Mouse (Mus musculus): ENCODE data around the gene Zfp968. TPM values are rescaled to one million over a fixed set of nuclear protein-coding genes. Genes with fewer than 3 reads are reported as not detected.
"Not testable (repeated sequence)": the region's sequence is repeated elsewhere in the genome, so short reads cannot be mapped to it uniquely, and the experiment has no call there.

Zfp968 gene
- polyA plus RNA-seq (2016; fragmentation: Nextera tagmentation; extraction: Ambion mirVana), result 7.2 and 8.2 TPM in 2 replicates

- ATAC-seq (ENCODE audit: insufficient number of reproducible peaks, low FRiP score); H3K27ac ChIP-seq (ENCODE audit: poor library complexity, severe bottlenecking); H3K9me3 ChIP-seq (replicated peaks); H3K9ac ChIP-seq; H3K36me3 ChIP-seq; H3K4me1 ChIP-seq (replicated peaks); H3K4me2 ChIP-seq; H3K4me3 ChIP-seq; H3K27me3 ChIP-seq (replicated peaks): not testable (repeated sequence)
- WGBS, result no CpG with 5 or more reads among the region's 6 CpGs
Measured at GRCm38 (mm10) chr2:175372136-175372535, at the start of gene Zfp968. Gene Zfp968 (plus strand): TSS chr2:175372436.

- not testable (repeated sequence) for ATAC-seq (ENCODE audit: insufficient number of reproducible peaks, low FRiP score); H3K27ac ChIP-seq (ENCODE audit: poor library complexity, severe bottlenecking); H3K4me1 ChIP-seq (replicated peaks); H3K36me3 ChIP-seq; H3K9ac ChIP-seq; H3K9me3 ChIP-seq (replicated peaks); H3K4me3 ChIP-seq; H3K4me2 ChIP-seq; H3K27me3 ChIP-seq (replicated peaks)
- no CpG with 5 or more reads among the region's 8 CpGs for WGBS
Measured at GRCm38 (mm10) chr2:175338097-175338496, 34.1 kb upstream of the Zfp968 start, which contains the start of gene Gm4631. Gene Gm4631 (minus strand): TSS chr2:175338197.

Other genes with a start within 250 kb of the Zfp968 start
- gene Gm14399, start 230.4 kb upstream of the Zfp968 start, polyA plus RNA-seq (2016; fragmentation: Nextera tagmentation; extraction: Ambion mirVana), result 4.8 and 6.7 TPM in 2 replicates
- gene Gm14443, start 196.6 kb upstream of the Zfp968 start, polyA plus RNA-seq (2016; fragmentation: Nextera tagmentation; extraction: Ambion mirVana), result 0.30 and 0.31 TPM in 2 replicates
- gene Gm14391, start 165.5 kb upstream of the Zfp968 start, polyA plus RNA-seq (2016; fragmentation: Nextera tagmentation; extraction: Ambion mirVana), result 3.5 and 5.0 TPM in 2 replicates
- gene Gm14440, start 97.3 kb upstream of the Zfp968 start, polyA plus RNA-seq (2016; fragmentation: Nextera tagmentation; extraction: Ambion mirVana), result 1.00 and 2.5 TPM in 2 replicates
- 12.1 and 13.2 TPM in 2 replicates for gene Gm4631, start 34.2 kb upstream of the Zfp968 start, polyA plus RNA-seq (2016; fragmentation: Nextera tagmentation; extraction: Ambion mirVana)
- 6.8 and 10.6 TPM in 2 replicates for gene Gm4724, start 63.4 kb downstream of the Zfp968 start, polyA plus RNA-seq (2016; fragmentation: Nextera tagmentation; extraction: Ambion mirVana)
- 7.7 and 8.3 TPM in 2 replicates for gene Zfp965, start 97.5 kb downstream of the Zfp968 start, polyA plus RNA-seq (2016; fragmentation: Nextera tagmentation; extraction: Ambion mirVana)

Measured in heart, embryonic 12.5 days (tissue).